Mouse (Mus musculus) right cerebral cortex, postnatal 14 days (tissue): ENCODE data around the gene Ccdc7a.

Experiments used
- DNase-seq: peaks from one replicate; pipeline ENCODE4 v3.0.0; 2022

Ccdc7a gene

DNA sequence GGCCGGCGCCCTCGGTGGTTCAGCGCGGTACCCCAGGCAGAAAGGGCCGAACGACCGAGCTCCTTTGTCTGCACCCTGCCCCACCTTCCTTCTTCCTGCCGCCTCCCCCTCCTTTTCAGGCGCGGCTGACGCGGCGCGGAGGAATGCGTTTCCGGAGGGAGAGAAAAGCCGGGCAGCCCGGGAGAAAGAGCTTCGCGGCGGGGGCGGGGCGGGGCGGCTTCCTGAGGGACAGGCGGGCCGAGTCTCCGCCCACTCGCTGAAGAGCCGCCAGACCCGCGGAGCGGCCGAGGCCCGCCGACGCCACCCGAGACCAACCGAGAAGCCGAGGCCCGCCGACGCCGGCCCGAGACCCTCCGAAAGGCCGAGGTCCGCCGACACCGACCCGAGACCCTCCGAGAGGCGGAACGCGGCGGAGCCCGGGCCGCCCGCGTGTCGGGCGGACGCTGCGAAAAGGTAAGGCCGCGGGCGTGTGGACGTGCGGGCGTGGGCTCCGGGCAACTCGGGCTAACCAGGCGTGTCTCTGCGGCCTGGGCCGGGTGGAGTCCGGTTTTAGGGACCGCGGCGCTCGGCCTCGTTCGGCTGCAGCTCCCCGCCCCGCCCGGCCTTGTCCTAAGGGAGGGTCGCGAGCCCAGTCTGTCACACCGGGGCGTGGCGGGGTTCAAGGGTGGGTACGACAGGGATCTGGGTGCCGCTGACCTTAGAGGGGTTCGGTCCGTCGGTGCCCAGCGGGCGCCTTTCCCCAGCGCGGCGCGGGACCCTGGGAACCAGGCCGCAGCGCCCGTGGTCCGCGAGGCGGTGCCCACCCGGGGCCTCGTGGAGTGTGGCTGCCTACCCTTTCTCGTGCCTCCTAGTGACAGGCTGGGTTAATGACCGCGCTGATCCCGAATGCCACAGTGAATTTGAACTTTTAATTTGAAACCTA is 379.5 kb downstream of the Ccdc7a start, which contains the start of gene Itgb1:
Gene Itgb1 (plus strand): TSS at position 148 of the 922 bp plus-strand sequence.
- peak; percentile 96 for DNase-seq

DNA sequence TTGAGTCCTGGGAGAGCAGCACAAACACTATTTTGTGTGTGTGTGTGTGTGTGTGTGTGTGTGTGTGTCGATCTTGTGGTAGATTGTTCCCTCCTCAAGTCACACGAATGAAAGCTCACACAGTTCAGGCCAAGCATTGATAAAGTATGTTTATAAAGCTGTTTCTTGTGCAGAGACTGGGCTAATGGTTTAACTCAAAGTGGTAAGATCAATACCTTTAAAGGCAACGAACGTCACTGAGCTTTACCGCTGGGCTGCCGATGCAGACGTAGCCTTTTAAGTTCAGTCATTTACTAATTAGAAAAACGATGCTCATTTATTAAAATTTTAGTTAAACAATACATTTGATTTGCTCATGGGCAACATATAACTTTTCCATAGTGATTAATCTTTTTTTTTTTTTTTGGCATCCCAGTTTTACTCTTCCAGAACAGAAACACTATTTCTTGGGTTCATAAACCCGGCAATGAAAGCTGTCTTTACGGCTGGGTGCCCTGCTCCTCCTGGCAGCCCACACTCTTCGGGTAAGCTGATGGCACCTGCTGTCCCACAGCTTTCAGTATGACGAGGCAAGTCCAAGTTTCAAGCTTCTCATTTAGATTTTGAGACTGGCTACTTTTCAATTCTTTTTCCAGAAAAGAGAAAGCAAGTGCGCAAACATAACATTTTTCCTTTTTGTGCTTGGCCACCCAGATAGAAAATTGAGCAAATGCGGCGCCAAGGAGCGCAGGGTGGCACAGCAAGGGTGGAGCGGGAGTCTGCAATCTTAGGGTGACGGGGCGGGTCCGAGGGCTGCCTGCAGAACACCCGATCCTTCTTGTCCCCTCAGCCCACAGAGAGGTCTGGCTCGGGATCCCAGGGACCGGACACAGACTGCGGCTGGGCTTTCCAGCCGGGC is 380.5 kb downstream of the Ccdc7a start:
- peak; percentile 9 for DNase-seq
